Mouse (Mus musculus) midbrain, postnatal 0 days (tissue): Measurements from ENCODE around the gene Frg2f1. TPM values are rescaled to one million over a fixed set of nuclear protein-coding genes. Genes with fewer than 3 reads are reported as not detected.

Source experiments
- ATAC-seq: fragments of 200-750 bp; cut with Nextera tagmentation; 2 replicates; pipeline ENCODE4 v1.8.0; 2017; ENCODE audit warnings: moderate number of reproducible peaks, mild to moderate bottlenecking, moderate TSS enrichment, moderate library complexity; ENCODE audit not compliant: low FRiP score
- DNase-seq: peaks from one replicate; pipeline ENCODE4 v3.0.0-alpha.2; 2015; ENCODE audit warnings: low spot score
- H3K27ac ChIP-seq: fragments of 300-500 bp; sonication (generic); 2 replicates; pipeline ENCODE4 v1.5.1; 2014; ENCODE audit warnings: low read depth, mild to moderate bottlenecking, low read length, mixed read lengths
- H3K27me3 ChIP-seq: fragments of 300-500 bp; sonication (generic); 2 replicates; pipeline ENCODE4 v1.6.1; 2014; ENCODE audit warnings: low read length, control low read depth, mixed read lengths; ENCODE audit not compliant: insufficient read depth
- H3K36me3 ChIP-seq: fragments of 300-500 bp; sonication (generic); 2 replicates; pipeline ENCODE4 v1.6.1; 2014; ENCODE audit warnings: low read length, control low read depth, mixed read lengths; ENCODE audit not compliant: insufficient read depth
- H3K4me1 ChIP-seq: fragments of 300-500 bp; sonication (generic); 2 replicates; pipeline ENCODE4 v1.6.1; 2014; ENCODE audit warnings: mild to moderate bottlenecking, control low read depth, antibody characterized with exemption, low read length, mixed read lengths; ENCODE audit not compliant: insufficient read depth
- H3K4me2 ChIP-seq: fragments of 300-500 bp; sonication (generic); 2 replicates; pipeline ENCODE4 v1.6.1; 2014; ENCODE audit warnings: low read depth, mild to moderate bottlenecking, low read length, mixed read lengths; ENCODE audit not compliant: poor library complexity, severe bottlenecking
- H3K4me3 ChIP-seq: fragments of 300-500 bp; sonication (generic); 2 replicates; pipeline ENCODE4 v1.5.1; 2014; ENCODE audit warnings: low read depth, mild to moderate bottlenecking, low read length, moderate library complexity
- H3K9ac ChIP-seq: fragments of 300-500 bp; sonication (generic); replicated peaks from 2 replicates; pipeline ENCODE4 v1.6.1; 2014; ENCODE audit warnings: mild to moderate bottlenecking, low read length, moderate library complexity, mixed read lengths; ENCODE audit not compliant: poor library complexity, severe bottlenecking
- H3K9me3 ChIP-seq: fragments of 300-500 bp; sonication (generic); 2 replicates; pipeline ENCODE4 v1.6.1; 2016; ENCODE audit warnings: low read length, control low read depth
- CTCF ChIP-seq: IDR thresholded peaks from 2 replicates; pipeline ENCODE4 v1.5.1; 2016; ENCODE audit warnings: antibody characterized with exemption, mild to moderate bottlenecking
- WGBS: fragments of 180-500 bp; shearing (Covaris S2); extraction: QIAGEN DNeasy Blood & Tissue Kit; methylation state at CpG from one replicate; pipeline ENCODE4 v1.1.7; 2014; 5-methylcytosine and 5-hydroxymethylcytosine counted together
- polyA plus RNA-seq: library from polyadenylated mRNA; unstranded; fragments of >200 nt; fragmentation: Nextera tagmentation; extraction: Ambion mirVana; gene quantifications from 2 replicates; pipeline ENCODE4 v1.2.1, GENCODE M21; 2015
- total RNA-seq: library from RNA; depleted of rRNA; stranded (reverse); fragments of >200 nt; gene quantifications from 2 replicates; pipeline ENCODE4 v1.2.3, GENCODE M21; 2014

Frg2f1 gene
- total and polyA plus RNA-seq, 2 experiments from 2014 or later, result 16.1 to 27.4 TPM

DNA sequence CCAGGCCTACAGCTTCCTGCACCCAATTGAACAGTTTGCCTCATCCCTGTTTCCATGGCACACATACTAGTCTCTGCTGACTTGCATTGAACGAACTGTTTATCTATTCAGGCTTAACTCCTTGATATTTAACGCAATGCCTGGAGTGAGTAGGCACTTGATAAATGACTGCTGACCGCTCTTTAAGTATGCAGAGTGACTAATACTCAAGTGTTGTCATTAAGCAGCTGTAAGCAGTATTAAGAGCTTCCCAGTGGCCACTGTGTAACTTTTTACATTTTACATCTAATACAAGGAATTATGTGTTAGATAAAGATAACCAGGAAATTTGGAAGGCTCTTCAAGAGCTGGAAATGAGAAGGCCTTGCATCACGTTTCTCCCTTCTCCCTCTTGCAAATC lies 4.2 kb downstream of the Frg2f1 start:
- Histone ChIP-seq H3K36me3 (no peaks in the 10 kb centered on the region), H3K4me1 (peaks cover 4% of the 10 kb centered on the region; the same call in 1 of the 2 replicates), H3K9me3 (no peaks in the 10 kb centered on the region), H3K27me3 (no peaks in the 10 kb centered on the region), H3K4me3 (no peak overlapping the region), H3K27ac (no peak overlapping the region), H3K4me2 (no peak overlapping the region), H3K9ac (no peak overlapping the region)
- no peak for TF ChIP-seq CTCF
- ATAC-seq, result no peak
- 60% methylated on average over 4 of the region's 4 CpGs for WGBS
- DNase-seq, result no peak

DNA sequence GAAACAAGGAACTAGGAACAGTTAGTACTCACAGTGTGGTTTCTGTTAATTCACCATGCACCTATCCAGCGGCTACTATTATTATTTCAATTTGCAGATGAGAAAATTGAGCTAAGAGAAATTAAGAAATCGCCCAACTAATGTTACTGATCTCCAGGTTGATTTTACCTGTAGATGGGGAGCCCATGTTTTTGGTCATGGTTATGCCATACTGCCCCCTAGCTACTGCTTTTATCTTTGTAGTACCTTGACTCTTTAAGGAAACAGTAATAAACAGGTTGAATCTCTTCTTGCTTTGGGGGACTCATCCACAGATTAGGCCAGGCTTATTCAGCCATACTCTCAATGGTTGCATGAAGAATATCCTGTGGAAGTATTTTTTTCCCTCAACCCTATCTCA lies 7.5 kb downstream of the Frg2f1 start:
- 71% methylated on average over 2 of the region's 2 CpGs for WGBS
- peak; percentile 36 for DNase-seq

GRCm38 (mm10) chr4:119526329-119526845 lies 12.9 kb downstream of the Frg2f1 start:
- TF ChIP-seq CTCF, result no peak
- Histone ChIP-seq H3K4me3 (no peak overlapping the region), H3K36me3 (no peaks in the 10 kb centered on the region), H3K27me3 (no peaks in the 10 kb centered on the region), H3K9ac (no peak overlapping the region), H3K4me1 (peaks cover 9% of the 10 kb centered on the region; the same call in 1 of the 2 replicates), H3K4me2 (no peak overlapping the region), H3K9me3 (no peaks in the 10 kb centered on the region), H3K27ac (no peak overlapping the region)
- DNase-seq (no peak), ATAC-seq (no peak)

More for the DNA sequence above, 7.5 kb downstream of the Frg2f1 start:
- H3K4me1 ChIP-seq, result no peaks in the 10 kb centered on the region
- no peak for ATAC-seq
- no peak overlapping the region for H3K4me2 ChIP-seq
- no peaks in the 10 kb centered on the region for H3K9me3 ChIP-seq
- no peaks in the 10 kb centered on the region for H3K27me3 ChIP-seq
- no peak overlapping the region for H3K27ac ChIP-seq
- no peaks in the 10 kb centered on the region for H3K36me3 ChIP-seq
- no peak overlapping the region for H3K4me3 ChIP-seq
- peak; percentile 46 for TF ChIP-seq CTCF
- no peak overlapping the region for H3K9ac ChIP-seq

DNA sequence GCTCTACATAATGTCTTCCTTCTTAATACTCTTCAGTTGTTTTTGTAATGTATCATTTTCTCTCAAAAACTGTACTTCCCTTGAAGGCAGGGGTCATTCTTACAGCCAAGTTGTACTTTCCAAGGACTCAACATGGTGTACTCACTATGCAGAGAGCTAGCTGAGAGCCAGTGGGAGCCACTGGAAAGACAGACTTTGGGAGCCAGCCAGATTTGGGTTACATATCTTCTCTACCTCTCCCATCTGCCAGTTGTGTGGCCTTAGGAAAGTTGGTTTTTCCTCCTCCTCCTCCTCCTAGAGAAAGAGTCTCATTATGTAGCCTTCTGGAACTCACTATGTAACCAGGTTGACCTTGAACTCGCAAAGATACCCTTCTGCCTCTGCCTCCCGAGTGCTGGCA lies 14.9 kb downstream of the Frg2f1 start:
- Histone ChIP-seq H3K9me3 (no peaks in the 10 kb centered on the region), H3K36me3 (no peaks in the 10 kb centered on the region), H3K4me1 (peaks cover 9% of the 10 kb centered on the region; the same call in 1 of the 2 replicates), H3K27me3 (no peaks in the 10 kb centered on the region), H3K4me3 (no peak overlapping the region), H3K27ac (peak overlapping the region; percentile 74), H3K4me2 (no peak overlapping the region), H3K9ac (no peak overlapping the region)
- TF ChIP-seq CTCF, result no peak
- no peak for DNase-seq
- WGBS, result 88% methylated on average over 2 of the region's 2 CpGs
- ATAC-seq, result no peak

- peaks cover 9% of the 10 kb centered on the region; the same call in 1 of the 2 replicates for H3K4me1 ChIP-seq
- ATAC-seq (peak; percentile 73), DNase-seq (peak; percentile 89)
- no peak overlapping the region for H3K9ac ChIP-seq
- H3K9me3 ChIP-seq, result no peaks in the 10 kb centered on the region
- WGBS, result 81% methylated on average over 1 of the region's 1 CpGs
- TF ChIP-seq CTCF, result no peak
- no peak overlapping the region for H3K4me3 ChIP-seq
- 0 out of 2 replicates have a peak overlapping the region, but pooled peaks have one; percentile 18 for H3K4me2 ChIP-seq
- H3K27ac ChIP-seq, result peak overlapping the region; percentile 74
- H3K27me3 ChIP-seq, result no peaks in the 10 kb centered on the region
- no peaks in the 10 kb centered on the region for H3K36me3 ChIP-seq
Observed at GRCm38 (mm10) chr4:119524010-119524409, 15.3 kb downstream of the Frg2f1 start.

- Histone ChIP-seq H3K4me2 (0 out of 2 replicates have a peak overlapping the region, but pooled peaks have one; percentile 18), H3K4me3 (no peak overlapping the region), H3K9ac (no peak overlapping the region), H3K4me1 (peaks cover 9% of the 10 kb centered on the region; the same call in 1 of the 2 replicates), H3K9me3 (no peaks in the 10 kb centered on the region), H3K36me3 (no peaks in the 10 kb centered on the region), H3K27me3 (no peaks in the 10 kb centered on the region), H3K27ac (peak overlapping the region; percentile 74)
- 43% methylated on average over 4 of the region's 4 CpGs for WGBS
- peak; percentile 5; the same call in 1 of the 2 replicates for TF ChIP-seq CTCF
- ATAC-seq, result peak; percentile 62
- peak; percentile 23 for DNase-seq
Observed at GRCm38 (mm10) chr4:119523575-119523974, 15.8 kb downstream of the Frg2f1 start.
